Mouse (Mus musculus): ENCODE measurements around the gene Tsen54.
A peak's percentile ranks its signal among the peaks of the same experiment; 100 is the strongest.

Gene Tsen54

GRCm38 (mm10) chr11:115814605-115815450 is at the start of gene Tsen54:
TSS of gene Tsen54 (plus strand) at chr11:115814724.
- peak; percentile 83 to 84 for DNase-seq

- peak; percentile 96 for DNase-seq
These were observed 49.4 kb upstream of the Tsen54 start, which contains the start of gene Tmem94 for GRCm38 (mm10) chr11:115765103-115765606. TSS of gene Tmem94 (plus strand) at chr11:115765433.

- DNase-seq: peak; percentile 64 to 71
These were observed 48.9 kb upstream of the Tsen54 start for GRCm38 (mm10) chr11:115765607-115766141.

GRCm38 (mm10) chr11:115766356-115766943 is 48.1 kb upstream of the Tsen54 start:
- peak; percentile 64 to 73 for DNase-seq

GRCm38 (mm10) chr11:115766981-115767380 is 47.5 kb upstream of the Tsen54 start:
- DNase-seq: peak in 1 of 2 experiments; percentile 20

GRCm38 (mm10) chr11:115768896-115769295 is 45.6 kb upstream of the Tsen54 start:
- no peak for DNase-seq

GRCm38 (mm10) chr11:115774653-115775052 is 39.9 kb upstream of the Tsen54 start:
- DNase-seq: no peak

- peak; percentile 32 to 67 for DNase-seq
These were observed 38.5 kb upstream of the Tsen54 start for GRCm38 (mm10) chr11:115775821-115776665.

GRCm38 (mm10) chr11:115776954-115777353 is 37.6 kb upstream of the Tsen54 start:
- peak in 1 of 2 experiments; percentile 4 for DNase-seq

- DNase-seq: peak; percentile 63 to 79
These were observed 36.8 kb upstream of the Tsen54 start for GRCm38 (mm10) chr11:115777487-115778335.

- peak; percentile 97 to 99 for DNase-seq
These were observed 35.4 kb upstream of the Tsen54 start for GRCm38 (mm10) chr11:115779038-115779571.

- no peak for DNase-seq
These were observed 34.1 kb upstream of the Tsen54 start for GRCm38 (mm10) chr11:115780141-115781070.

GRCm38 (mm10) chr11:115786473-115786872 is 28.1 kb upstream of the Tsen54 start:
- no peak for DNase-seq

GRCm38 (mm10) chr11:115789787-115790186 is 24.7 kb upstream of the Tsen54 start:
- DNase-seq: no peak

GRCm38 (mm10) chr11:115791919-115792318 is 22.6 kb upstream of the Tsen54 start:
- no peak for DNase-seq

- no peak for DNase-seq
These were observed 22.2 kb upstream of the Tsen54 start for GRCm38 (mm10) chr11:115792353-115792752.

- no peak for DNase-seq
These were observed 17.6 kb upstream of the Tsen54 start for GRCm38 (mm10) chr11:115796898-115797297.

- DNase-seq: no peak
These were observed 16.9 kb upstream of the Tsen54 start for GRCm38 (mm10) chr11:115797665-115798064.

GRCm38 (mm10) chr11:115800981-115801380 is 13.5 kb upstream of the Tsen54 start:
- no peak for DNase-seq

GRCm38 (mm10) chr11:115803072-115803709 is 11.3 kb upstream of the Tsen54 start:
- no peak for DNase-seq
